Mouse (Mus musculus): ENCODE results near the gene Ablim2. TPM values are rescaled to one million over a fixed set of nuclear protein-coding genes. Genes with fewer than 3 reads are reported as not detected.

Ablim2 gene
- polyA plus RNA-seq, 1 experiment from 2014 or later: 0.77 TPM

DNA sequence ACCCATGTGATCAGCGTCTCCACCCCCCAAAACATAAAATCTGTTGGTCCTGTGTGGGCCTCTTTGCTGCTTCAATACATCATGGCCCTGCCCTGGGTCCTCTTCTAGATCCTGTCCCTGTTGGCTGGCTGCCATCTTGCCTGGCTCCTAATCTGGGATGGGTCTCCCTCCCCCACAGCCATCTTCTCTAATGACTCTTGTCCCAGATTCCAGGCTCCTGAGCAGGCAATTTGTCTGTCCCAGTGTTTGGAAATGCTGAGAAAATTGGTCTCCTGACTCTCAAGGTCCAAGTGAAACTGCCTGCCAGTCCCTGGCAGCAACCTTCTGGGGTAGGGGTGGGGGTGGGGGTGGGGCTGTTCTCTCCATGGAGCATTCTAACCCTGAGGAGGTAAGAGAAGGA lies 37.8 kb upstream of the Ablim2 start:
- Histone ChIP-seq H3K4me3 (ENCODE audit: low read length) (no peak overlapping the region), H3K9me3 (ENCODE audit: control insufficient read depth, low read length) (no peaks in the 10 kb centered on the region), H3K4me1 (replicated peaks; ENCODE audit: control insufficient read depth, insufficient read depth, low read length) (peaks cover 8% of the 10 kb centered on the region), H3K4me2 (ENCODE audit: low read depth, low read length) (no peak overlapping the region), H3K27ac (ENCODE audit: low read length) (no peak overlapping the region), H3K36me3 (ENCODE audit: control insufficient read depth, insufficient read depth, low read length) (no peaks in the 10 kb centered on the region; the same call in 1 of the 2 replicates), H3K9ac (ENCODE audit: low read length) (no peak overlapping the region), H3K27me3 (ENCODE audit: control insufficient read depth, insufficient read depth, low read depth, low read length) (no peaks in the 10 kb centered on the region)
- WGBS: 70% methylated on average over 1 of the region's 1 CpGs
- no peak for ATAC-seq (ENCODE audit: low read depth)

DNA sequence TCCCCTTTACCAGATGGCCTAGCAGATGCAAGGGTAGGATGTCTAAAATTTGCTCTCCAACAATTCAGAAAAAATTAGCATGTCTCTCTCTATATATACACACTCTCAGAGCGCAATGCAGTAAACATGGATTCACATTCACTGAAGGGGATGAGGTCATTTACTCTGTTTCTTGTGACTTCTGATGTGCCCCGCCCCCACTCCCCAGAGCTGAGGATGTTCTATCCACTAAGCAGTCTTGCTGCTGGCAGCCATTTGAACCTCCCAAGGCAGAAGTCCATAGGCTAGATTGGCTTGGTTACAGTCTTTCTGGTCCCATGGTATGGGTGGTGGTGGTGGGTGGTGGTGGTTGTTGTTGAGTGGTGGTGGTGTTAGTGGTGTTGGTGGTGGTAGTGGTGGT lies 35.7 kb upstream of the Ablim2 start:
- Histone ChIP-seq H3K4me3 (ENCODE audit: low read length) (no peak overlapping the region), H3K9me3 (ENCODE audit: control insufficient read depth, low read length) (no peaks in the 10 kb centered on the region), H3K9ac (ENCODE audit: low read length) (no peak overlapping the region), H3K27me3 (ENCODE audit: control insufficient read depth, insufficient read depth, low read depth, low read length) (no peaks in the 10 kb centered on the region), H3K36me3 (ENCODE audit: control insufficient read depth, insufficient read depth, low read length) (no peaks in the 10 kb centered on the region; the same call in 1 of the 2 replicates), H3K4me1 (replicated peaks; ENCODE audit: control insufficient read depth, insufficient read depth, low read length) (peaks cover 8% of the 10 kb centered on the region), H3K27ac (ENCODE audit: low read length) (no peak overlapping the region), H3K4me2 (ENCODE audit: low read depth, low read length) (no peak overlapping the region)
- WGBS: 85% methylated on average over 2 of the region's 2 CpGs
- ATAC-seq (ENCODE audit: low read depth): no peak

DNA sequence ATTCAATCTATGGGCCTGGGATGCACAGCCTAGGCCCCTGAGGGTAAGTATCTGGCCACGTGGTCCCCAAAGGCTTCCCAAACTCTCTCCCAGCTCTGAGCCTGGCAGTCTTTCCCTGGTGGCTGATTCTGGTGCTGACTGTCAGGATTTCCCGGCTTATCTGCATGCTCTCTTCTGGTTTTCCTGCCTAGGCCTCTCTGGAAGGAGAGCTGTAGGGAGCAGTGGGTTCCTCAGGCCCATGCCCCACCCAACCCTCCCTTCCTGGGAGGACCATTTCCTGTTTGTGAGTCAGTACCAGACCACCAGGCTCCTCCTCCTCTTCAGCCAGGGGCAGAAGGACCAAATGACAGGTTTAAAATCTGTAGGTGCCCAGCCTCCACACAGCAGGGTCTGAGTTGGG lies 35.0 kb upstream of the Ablim2 start:
- H3K4me2 ChIP-seq (ENCODE audit: low read depth, low read length): no peak overlapping the region
- no peak overlapping the region for H3K4me3 ChIP-seq (ENCODE audit: low read length)
- H3K4me1 ChIP-seq (replicated peaks; ENCODE audit: control insufficient read depth, insufficient read depth, low read length): peaks cover 8% of the 10 kb centered on the region
- H3K27me3 ChIP-seq (ENCODE audit: control insufficient read depth, insufficient read depth, low read depth, low read length): no peaks in the 10 kb centered on the region
- ATAC-seq (ENCODE audit: low read depth): no peak
- WGBS: 23% methylated on average over 2 of the region's 2 CpGs
- H3K9me3 ChIP-seq (ENCODE audit: control insufficient read depth, low read length): no peaks in the 10 kb centered on the region
- no peak overlapping the region for H3K27ac ChIP-seq (ENCODE audit: low read length)
- H3K36me3 ChIP-seq (ENCODE audit: control insufficient read depth, insufficient read depth, low read length): no peaks in the 10 kb centered on the region; the same call in 1 of the 2 replicates
- H3K9ac ChIP-seq (ENCODE audit: low read length): peak overlapping the region; percentile 5; the same call in 1 of the 2 replicates

- H3K27me3 ChIP-seq (ENCODE audit: control insufficient read depth, insufficient read depth, low read depth, low read length): no peaks in the 10 kb centered on the region
- no peaks in the 10 kb centered on the region; the same call in 1 of the 2 replicates for H3K36me3 ChIP-seq (ENCODE audit: control insufficient read depth, insufficient read depth, low read length)
- H3K4me1 ChIP-seq (replicated peaks; ENCODE audit: control insufficient read depth, insufficient read depth, low read length): peaks cover 14% of the 10 kb centered on the region
- WGBS: 64% methylated on average over 5 of the region's 5 CpGs
- H3K27ac ChIP-seq (ENCODE audit: low read length): no peak overlapping the region
- H3K9ac ChIP-seq (ENCODE audit: low read length): no peak overlapping the region
- H3K9me3 ChIP-seq (ENCODE audit: control insufficient read depth, low read length): no peaks in the 10 kb centered on the region
- no peak overlapping the region for H3K4me2 ChIP-seq (ENCODE audit: low read depth, low read length)
- H3K4me3 ChIP-seq (ENCODE audit: low read length): no peak overlapping the region
- no peak for ATAC-seq (ENCODE audit: low read depth)
Measured at GRCm38 (mm10) chr5:35723900-35724299, 33.8 kb upstream of the Ablim2 start.

DNA sequence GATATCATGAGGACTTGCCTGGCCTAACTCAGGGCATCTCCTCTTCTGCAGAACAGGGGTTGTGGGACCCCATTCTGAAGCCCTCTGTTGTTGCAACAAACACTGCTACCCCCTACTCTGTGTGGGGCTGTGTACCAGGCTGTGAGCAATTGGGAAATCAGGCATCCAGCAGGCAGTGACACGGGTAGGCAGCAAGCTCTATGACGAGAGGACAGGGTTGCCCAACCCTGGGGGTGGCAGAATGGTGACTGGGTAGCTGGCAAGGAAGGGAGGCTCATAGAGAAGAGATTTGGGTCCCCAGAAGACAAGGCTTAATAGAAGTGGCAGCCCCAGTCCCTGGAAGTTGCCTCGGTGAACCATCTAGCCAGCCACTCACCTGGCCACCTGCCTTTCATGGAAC lies 31.8 kb upstream of the Ablim2 start:
- WGBS: 68% methylated on average over 3 of the region's 3 CpGs
- Histone ChIP-seq H3K27me3 (ENCODE audit: control insufficient read depth, insufficient read depth, low read depth, low read length) (no peaks in the 10 kb centered on the region), H3K4me2 (ENCODE audit: low read depth, low read length) (no peak overlapping the region), H3K4me3 (ENCODE audit: low read length) (no peak overlapping the region), H3K27ac (ENCODE audit: low read length) (no peak overlapping the region), H3K9ac (ENCODE audit: low read length) (no peak overlapping the region), H3K36me3 (ENCODE audit: control insufficient read depth, insufficient read depth, low read length) (no peaks in the 10 kb centered on the region), H3K9me3 (ENCODE audit: control insufficient read depth, low read length) (no peaks in the 10 kb centered on the region), H3K4me1 (replicated peaks; ENCODE audit: control insufficient read depth, insufficient read depth, low read length) (peaks cover 18% of the 10 kb centered on the region)
- ATAC-seq (ENCODE audit: low read depth): no peak

DNA sequence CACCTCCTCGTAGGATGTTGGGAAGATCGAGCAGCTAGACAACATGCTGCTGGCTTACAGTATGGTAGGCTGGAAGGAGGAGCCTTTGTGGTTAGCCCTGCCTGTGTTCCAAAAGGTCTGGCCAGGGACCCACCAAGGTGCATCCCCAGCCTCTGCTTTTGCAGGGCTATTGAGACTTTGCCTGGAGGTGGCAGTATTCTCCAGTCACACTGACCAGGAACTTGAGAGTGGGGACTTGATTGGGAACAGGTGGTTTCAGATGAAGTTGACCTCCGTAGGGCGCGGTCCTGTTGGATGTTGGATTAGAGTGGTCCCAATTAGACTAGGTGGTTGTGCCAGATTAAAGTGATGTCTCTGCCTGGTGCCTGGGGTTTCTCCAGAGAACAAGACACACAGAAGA lies 30.2 kb upstream of the Ablim2 start:
- Histone ChIP-seq H3K36me3 (ENCODE audit: control insufficient read depth, insufficient read depth, low read length) (no peaks in the 10 kb centered on the region), H3K27ac (ENCODE audit: low read length) (no peak overlapping the region), H3K4me1 (replicated peaks; ENCODE audit: control insufficient read depth, insufficient read depth, low read length) (peaks cover 18% of the 10 kb centered on the region), H3K4me3 (ENCODE audit: low read length) (peak overlapping the region; percentile 38), H3K9ac (ENCODE audit: low read length) (no peak overlapping the region; the same call in 1 of the 2 replicates), H3K27me3 (ENCODE audit: control insufficient read depth, insufficient read depth, low read depth, low read length) (no peaks in the 10 kb centered on the region), H3K4me2 (ENCODE audit: low read depth, low read length) (peak overlapping the region; percentile 52), H3K9me3 (ENCODE audit: control insufficient read depth, low read length) (no peaks in the 10 kb centered on the region)
- no peak for ATAC-seq (ENCODE audit: low read depth)
- whole genome bisulfite sequencing: 87% methylated on average over 5 of the region's 5 CpGs

DNA sequence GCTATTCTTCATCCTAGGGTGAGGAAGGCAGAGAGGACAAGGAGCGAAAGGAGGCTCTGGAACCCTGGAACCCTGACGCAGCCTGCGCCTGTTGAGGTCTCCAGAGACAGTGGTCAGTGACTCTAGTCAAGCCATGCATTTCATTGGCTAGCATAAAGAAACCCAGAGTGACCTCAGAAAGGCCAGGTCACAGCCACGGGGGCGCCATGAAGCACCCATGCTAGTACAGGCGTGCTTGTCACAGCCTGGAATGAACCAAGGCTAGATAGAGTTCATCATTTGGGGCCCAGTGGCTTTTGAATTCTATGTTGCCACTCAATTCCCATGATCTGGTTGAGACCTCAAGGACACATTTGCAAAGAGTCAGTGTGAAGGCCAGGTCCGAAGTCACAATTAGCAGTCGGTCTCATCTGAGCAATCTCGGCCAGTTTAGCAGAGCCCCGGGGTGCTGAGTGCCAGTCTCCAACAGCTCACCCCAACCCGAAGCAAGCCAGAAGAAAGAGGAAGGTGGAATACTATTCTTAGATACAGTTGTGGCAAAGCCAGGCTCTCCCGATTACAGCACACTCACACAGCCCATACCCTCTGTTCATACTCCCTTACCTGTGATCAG lies 29.2 kb upstream of the Ablim2 start:
- peak overlapping the region; percentile 38 for H3K4me3 ChIP-seq (ENCODE audit: low read length)
- no peaks in the 10 kb centered on the region for H3K9me3 ChIP-seq (ENCODE audit: control insufficient read depth, low read length)
- H3K9ac ChIP-seq (ENCODE audit: low read length): peak overlapping the region; percentile 58
- peaks cover 14% of the 10 kb centered on the region for H3K4me1 ChIP-seq (replicated peaks; ENCODE audit: control insufficient read depth, insufficient read depth, low read length)
- H3K36me3 ChIP-seq (ENCODE audit: control insufficient read depth, insufficient read depth, low read length): no peaks in the 10 kb centered on the region
- H3K27me3 ChIP-seq (ENCODE audit: control insufficient read depth, insufficient read depth, low read depth, low read length): no peaks in the 10 kb centered on the region
- peak overlapping the region; percentile 52 for H3K4me2 ChIP-seq (ENCODE audit: low read depth, low read length)
- WGBS: 73% methylated on average over 12 of the region's 12 CpGs
- peak overlapping the region; percentile 94 for H3K27ac ChIP-seq (ENCODE audit: low read length)
- ATAC-seq (ENCODE audit: low read depth): no peak

DNA sequence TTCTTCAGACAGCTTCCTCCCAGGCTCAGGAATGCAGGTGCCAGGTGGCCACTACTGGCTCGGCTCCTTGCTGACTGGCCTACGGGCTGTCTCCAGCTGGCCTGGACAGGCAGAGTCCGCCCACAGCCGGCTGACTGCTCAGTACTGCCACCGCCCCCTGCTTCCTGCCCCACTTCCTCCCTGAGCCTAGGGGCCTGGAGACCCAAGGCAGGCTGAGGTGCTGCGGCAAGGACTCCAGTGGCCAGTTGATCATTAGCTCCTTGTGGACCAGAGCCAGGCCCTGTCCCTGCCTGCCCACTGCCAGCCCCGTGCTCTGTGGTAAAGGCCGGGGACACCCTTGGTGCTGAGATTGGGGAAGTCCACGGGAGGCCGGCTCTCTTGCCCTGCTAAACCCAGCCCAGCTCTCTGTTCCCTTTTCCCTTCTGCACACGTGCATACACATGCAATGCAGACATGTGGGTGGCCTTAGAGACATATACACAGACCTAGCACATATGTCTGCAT lies 28.7 kb upstream of the Ablim2 start:
- H3K9ac ChIP-seq (ENCODE audit: low read length): peak overlapping the region; percentile 58

GRCm38 (mm10) chr5:35729844-35730243 lies 27.8 kb upstream of the Ablim2 start:
- WGBS: 62% methylated on average over 3 of the region's 3 CpGs
- H3K9ac ChIP-seq (ENCODE audit: low read length): peak overlapping the region; percentile 58
- peak overlapping the region; percentile 33 for H3K4me2 ChIP-seq (ENCODE audit: low read depth, low read length)
- peak overlapping the region; percentile 94 for H3K27ac ChIP-seq (ENCODE audit: low read length)
- H3K4me3 ChIP-seq (ENCODE audit: low read length): no peak overlapping the region
- peak; percentile 66 for ATAC-seq (ENCODE audit: low read depth)
- H3K36me3 ChIP-seq (ENCODE audit: control insufficient read depth, insufficient read depth, low read length): no peaks in the 10 kb centered on the region
- no peaks in the 10 kb centered on the region for H3K9me3 ChIP-seq (ENCODE audit: control insufficient read depth, low read length)
- peaks cover 22% of the 10 kb centered on the region for H3K4me1 ChIP-seq (replicated peaks; ENCODE audit: control insufficient read depth, insufficient read depth, low read length)
- H3K27me3 ChIP-seq (ENCODE audit: control insufficient read depth, insufficient read depth, low read depth, low read length): no peaks in the 10 kb centered on the region

More for the DNA sequence above, 28.7 kb upstream of the Ablim2 start:
- Histone ChIP-seq H3K4me2 (ENCODE audit: low read depth, low read length) (peak overlapping the region; percentile 52), H3K9me3 (ENCODE audit: control insufficient read depth, low read length) (no peaks in the 10 kb centered on the region), H3K27me3 (ENCODE audit: control insufficient read depth, insufficient read depth, low read depth, low read length) (no peaks in the 10 kb centered on the region), H3K27ac (ENCODE audit: low read length) (peak overlapping the region; percentile 94), H3K36me3 (ENCODE audit: control insufficient read depth, insufficient read depth, low read length) (no peaks in the 10 kb centered on the region), H3K4me3 (ENCODE audit: low read length) (peak overlapping the region; percentile 38), H3K4me1 (replicated peaks; ENCODE audit: control insufficient read depth, insufficient read depth, low read length) (peaks cover 20% of the 10 kb centered on the region)
- 21% methylated on average over 11 of the region's 11 CpGs for WGBS
- peak; percentile 92 for ATAC-seq (ENCODE audit: low read depth)

Measured in lung, embryonic 16.5 days (tissue).